Mouse (Mus musculus): ENCODE data around the gene Nmral1. TPM values are rescaled to one million over a fixed set of nuclear protein-coding genes. Genes with fewer than 3 reads are reported as not detected.
"Not testable (repeated sequence)": the region's sequence is repeated elsewhere in the genome, so short reads cannot be mapped to it uniquely, and the experiment has no call there.

Gene Nmral1
- polyA plus RNA-seq, 1 experiment from 2014 or later: 277 TPM

- Histone ChIP-seq H3K4me3 (no peak overlapping the region), H3K4me1 (no peaks in the 10 kb centered on the region), H3K9me3 (replicated peaks) (no peaks in the 10 kb centered on the region), H3K27ac (no peak overlapping the region), H3K27me3 (ENCODE audit: low read depth, poor library complexity, severe bottlenecking) (no peaks in the 10 kb centered on the region), H3K36me3 (peaks cover 99% of the 10 kb centered on the region)
- DNase-seq (ENCODE audit: low spot score): no peak
- 61% methylated on average over 1 of the region's 1 CpGs for WGBS
Observed at GRCm38 (mm10) chr16:4702646-4703045, 16.5 kb downstream of the Nmral1 start.

GRCm38 (mm10) chr16:4701211-4701610 is 17.9 kb downstream of the Nmral1 start:
- Histone ChIP-seq H3K36me3 (peaks cover 99% of the 10 kb centered on the region), H3K9me3 (replicated peaks) (no peaks in the 10 kb centered on the region), H3K27ac (no peak overlapping the region), H3K27me3 (ENCODE audit: low read depth, poor library complexity, severe bottlenecking) (no peaks in the 10 kb centered on the region), H3K4me3 (no peak overlapping the region), H3K4me1 (no peaks in the 10 kb centered on the region)
- 95% methylated on average over 3 of the region's 3 CpGs for WGBS
- no peak for DNase-seq (ENCODE audit: low spot score)

GRCm38 (mm10) chr16:4689371-4689770 is 29.8 kb downstream of the Nmral1 start:
- peaks cover 74% of the 10 kb centered on the region for H3K36me3 ChIP-seq
- not testable (repeated sequence) for H3K4me3 ChIP-seq; H3K27ac ChIP-seq; H3K9me3 ChIP-seq (replicated peaks); DNase-seq (ENCODE audit: low spot score); H3K27me3 ChIP-seq (ENCODE audit: low read depth, poor library complexity, severe bottlenecking); H3K4me1 ChIP-seq
- WGBS: 98% methylated on average over 4 of the region's 4 CpGs

- H3K9me3 ChIP-seq (replicated peaks): no peaks in the 10 kb centered on the region
- H3K36me3 ChIP-seq: peaks cover 26% of the 10 kb centered on the region
- H3K4me3 ChIP-seq: peak overlapping the region; percentile 97
- under 1% methylated on average over 9 of the region's 9 CpGs for WGBS
- peaks cover 22% of the 10 kb centered on the region for H3K4me1 ChIP-seq
- no peaks in the 10 kb centered on the region for H3K27me3 ChIP-seq (ENCODE audit: low read depth, poor library complexity, severe bottlenecking)
- DNase-seq (ENCODE audit: low spot score): no peak
- H3K27ac ChIP-seq: peak overlapping the region; percentile 90
Observed at GRCm38 (mm10) chr16:4684457-4684791, 34.7 kb downstream of the Nmral1 start.

GRCm38 (mm10) chr16:4683581-4684456 is 35.3 kb downstream of the Nmral1 start:
- DNase-seq (ENCODE audit: low spot score): peak; percentile 98
- H3K4me3 ChIP-seq: peak overlapping the region; percentile 97
- no peaks in the 10 kb centered on the region for H3K9me3 ChIP-seq (replicated peaks)
- no peaks in the 10 kb centered on the region for H3K27me3 ChIP-seq (ENCODE audit: low read depth, poor library complexity, severe bottlenecking)
- peaks cover 20% of the 10 kb centered on the region for H3K36me3 ChIP-seq
- WGBS: under 1% methylated on average over 54 of the region's 54 CpGs
- H3K4me1 ChIP-seq: peaks cover 27% of the 10 kb centered on the region
- peak overlapping the region; percentile 90 for H3K27ac ChIP-seq

- Histone ChIP-seq H3K4me3 (peak overlapping the region; percentile 97), H3K27ac (peak overlapping the region; percentile 90), H3K4me1 (peaks cover 34% of the 10 kb centered on the region), H3K9me3 (replicated peaks) (no peaks in the 10 kb centered on the region), H3K27me3 (ENCODE audit: low read depth, poor library complexity, severe bottlenecking) (no peaks in the 10 kb centered on the region), H3K36me3 (peaks cover 16% of the 10 kb centered on the region)
- WGBS: 39% methylated on average over 9 of the region's 9 CpGs
- no peak for DNase-seq (ENCODE audit: low spot score)
Observed at GRCm38 (mm10) chr16:4683193-4683580, 36.0 kb downstream of the Nmral1 start.

GRCm38 (mm10) chr16:4682628-4683179 is 36.5 kb downstream of the Nmral1 start:
- H3K4me3 ChIP-seq: peak overlapping the region; percentile 97
- H3K27ac ChIP-seq: 0 out of 2 replicates have a peak overlapping the region, but pooled peaks have one; percentile 90

GRCm38 (mm10) chr16:4680922-4681455 is 38.2 kb downstream of the Nmral1 start:
- WGBS: 89% methylated on average over 3 of the region's 3 CpGs
- DNase-seq (ENCODE audit: low spot score); H3K27me3 ChIP-seq (ENCODE audit: low read depth, poor library complexity, severe bottlenecking); H3K4me3 ChIP-seq; H3K36me3 ChIP-seq; H3K27ac ChIP-seq; H3K9me3 ChIP-seq (replicated peaks): not testable (repeated sequence)
- peaks cover 39% of the 10 kb centered on the region for H3K4me1 ChIP-seq

More at GRCm38 (mm10) chr16:4682628-4683179, 36.5 kb downstream of the Nmral1 start:
- no peaks in the 10 kb centered on the region for H3K9me3 ChIP-seq (replicated peaks)
- no peak for DNase-seq (ENCODE audit: low spot score)
- WGBS: 75% methylated on average over 4 of the region's 4 CpGs
- peaks cover 39% of the 10 kb centered on the region for H3K4me1 ChIP-seq
- H3K27me3 ChIP-seq (ENCODE audit: low read depth, poor library complexity, severe bottlenecking): no peaks in the 10 kb centered on the region
- H3K36me3 ChIP-seq: peaks cover 11% of the 10 kb centered on the region

- Histone ChIP-seq H3K4me1 (peaks cover 30% of the 10 kb centered on the region), H3K27ac (peak within 1 kb of the TSS; percentile 79), H3K9me3 (replicated peaks) (no peaks in the 10 kb centered on the region), H3K4me3 (peak within 1 kb of the TSS; percentile 62), H3K27me3 (ENCODE audit: low read depth, poor library complexity, severe bottlenecking) (no peaks in the 10 kb centered on the region), H3K36me3 (peaks cover 25% of the 10 kb centered on the region)
- DNase-seq (ENCODE audit: low spot score): peak; percentile 91
- WGBS: under 1% methylated on average over 47 of the region's 47 CpGs
Observed at GRCm38 (mm10) chr16:4679121-4680018, 39.8 kb downstream of the Nmral1 start, which contains the start of gene Coro7. Coro7 (minus strand) TSS chr16:4679777.

GRCm38 (mm10) chr16:4678080-4678479 is 41.1 kb downstream of the Nmral1 start:
- Histone ChIP-seq H3K9me3 (replicated peaks) (no peaks in the 10 kb centered on the region), H3K36me3 (peaks cover 37% of the 10 kb centered on the region), H3K4me1 (peaks cover 23% of the 10 kb centered on the region), H3K27me3 (ENCODE audit: low read depth, poor library complexity, severe bottlenecking) (no peaks in the 10 kb centered on the region), H3K27ac (no peak overlapping the region), H3K4me3 (peak overlapping the region; percentile 62; the same call in 1 of the 2 replicates)
- WGBS: 83% methylated on average over 5 of the region's 5 CpGs
- no peak for DNase-seq (ENCODE audit: low spot score)

GRCm38 (mm10) chr16:4676836-4677235 is 42.3 kb downstream of the Nmral1 start:
- H3K27me3 ChIP-seq (ENCODE audit: low read depth, poor library complexity, severe bottlenecking): no peaks in the 10 kb centered on the region
- WGBS: 98% methylated on average over 5 of the region's 5 CpGs
- no peak overlapping the region for H3K27ac ChIP-seq
- no peak for DNase-seq (ENCODE audit: low spot score)
- peaks cover 21% of the 10 kb centered on the region for H3K4me1 ChIP-seq
- no peaks in the 10 kb centered on the region for H3K9me3 ChIP-seq (replicated peaks)
- H3K36me3 ChIP-seq: peaks cover 48% of the 10 kb centered on the region
- H3K4me3 ChIP-seq: no peak overlapping the region

GRCm38 (mm10) chr16:4674091-4674490 is 45.1 kb downstream of the Nmral1 start:
- Histone ChIP-seq H3K27me3 (ENCODE audit: low read depth, poor library complexity, severe bottlenecking) (no peaks in the 10 kb centered on the region), H3K9me3 (replicated peaks) (no peaks in the 10 kb centered on the region), H3K4me3 (no peak overlapping the region), H3K4me1 (peaks cover 14% of the 10 kb centered on the region), H3K27ac (no peak overlapping the region), H3K36me3 (peaks cover 64% of the 10 kb centered on the region)
- WGBS: 89% methylated on average over 4 of the region's 4 CpGs
- DNase-seq (ENCODE audit: low spot score): no peak
